Mouse (Mus musculus): ENCODE data around the gene Nrg3.
"Not testable (repeated sequence)": the region's sequence is repeated elsewhere in the genome, so short reads cannot be mapped to it uniquely, and the experiment has no call there.

Gene Nrg3

DNA sequence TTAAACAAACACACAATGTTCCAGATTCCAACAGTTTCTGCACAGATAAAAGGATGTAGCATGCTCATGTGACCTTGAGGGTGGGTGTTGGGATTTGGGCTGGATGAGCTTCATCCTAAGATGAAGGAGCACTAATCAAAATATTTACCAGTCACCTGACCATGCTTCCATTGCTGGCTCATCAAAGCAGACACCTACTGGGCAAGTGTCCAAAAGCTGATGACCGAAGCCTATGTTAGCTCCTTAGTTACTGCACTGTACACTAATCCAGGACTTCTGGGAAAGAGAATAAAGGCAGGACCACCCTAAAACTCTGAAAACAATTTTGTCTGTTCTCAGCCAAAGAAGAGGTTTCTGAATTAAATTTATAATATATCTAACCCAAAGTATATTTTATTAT lies 261.4 kb downstream of the Nrg3 start:
- DNase-seq (ENCODE audit: low spot score in 2 of 2), result no peak

DNA sequence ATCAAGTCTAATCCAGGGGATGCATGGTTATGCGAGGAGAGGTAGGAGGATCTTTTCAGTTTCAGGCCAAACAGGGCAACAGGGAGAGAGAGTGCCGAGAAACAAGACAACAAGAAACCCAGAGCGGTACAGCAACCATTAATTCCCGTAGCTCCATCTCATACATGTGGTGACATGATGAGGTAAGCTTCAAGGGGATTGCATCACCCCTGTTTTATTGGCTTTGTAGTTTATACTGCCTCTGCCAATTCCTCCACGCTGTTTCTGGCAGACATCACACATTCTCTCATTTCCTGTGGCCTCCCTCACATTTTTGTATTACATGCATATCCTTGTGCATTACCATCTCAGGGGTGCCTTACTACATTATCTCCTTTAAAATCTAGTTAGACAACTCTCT lies 280.9 kb downstream of the Nrg3 start:
- DNase-seq (ENCODE audit: low spot score in 2 of 2), result peak in 1 of 2 experiments; percentile 4

DNA sequence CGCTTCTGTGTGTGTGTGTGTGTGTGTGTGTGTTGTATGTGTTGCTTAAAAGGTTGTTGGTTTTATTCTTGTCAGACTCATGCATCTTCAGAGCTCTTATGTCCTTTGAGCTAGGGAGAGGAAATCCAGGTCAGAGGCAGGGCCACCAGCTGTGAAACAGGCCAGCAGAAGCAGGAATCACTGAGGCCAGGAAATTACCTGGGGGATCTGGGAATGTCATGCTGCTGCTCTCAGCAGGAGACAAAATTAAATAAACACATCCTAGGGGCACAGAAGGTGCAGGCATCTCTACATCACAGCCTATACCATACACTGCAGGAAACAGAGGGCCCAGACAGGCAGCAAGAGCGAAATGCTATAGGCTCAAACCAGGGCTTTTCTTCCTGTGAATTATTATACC lies 299.2 kb downstream of the Nrg3 start:
- no peak for DNase-seq (ENCODE audit: low spot score in 2 of 2)

DNA sequence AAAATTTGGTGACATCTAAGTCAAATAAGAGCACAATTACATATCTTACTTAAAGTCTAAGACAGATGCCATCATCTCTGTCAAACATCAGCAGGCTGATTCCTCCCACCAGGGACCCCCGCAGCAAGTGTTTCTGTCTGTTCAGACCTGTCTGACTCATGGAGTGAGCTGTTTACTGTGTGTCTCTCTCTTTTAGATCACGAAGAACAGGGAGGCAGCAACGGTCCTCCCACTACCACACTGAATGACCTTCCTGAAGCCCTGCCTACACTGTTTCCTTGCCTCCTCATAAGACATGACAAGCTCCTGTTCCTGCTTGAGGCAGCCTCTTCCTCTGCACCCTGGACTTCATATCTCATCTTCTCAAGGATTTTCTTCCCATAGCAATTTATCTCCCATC lies 312.7 kb downstream of the Nrg3 start:
- no peak for DNase-seq (ENCODE audit: low spot score in 2 of 2)

DNA sequence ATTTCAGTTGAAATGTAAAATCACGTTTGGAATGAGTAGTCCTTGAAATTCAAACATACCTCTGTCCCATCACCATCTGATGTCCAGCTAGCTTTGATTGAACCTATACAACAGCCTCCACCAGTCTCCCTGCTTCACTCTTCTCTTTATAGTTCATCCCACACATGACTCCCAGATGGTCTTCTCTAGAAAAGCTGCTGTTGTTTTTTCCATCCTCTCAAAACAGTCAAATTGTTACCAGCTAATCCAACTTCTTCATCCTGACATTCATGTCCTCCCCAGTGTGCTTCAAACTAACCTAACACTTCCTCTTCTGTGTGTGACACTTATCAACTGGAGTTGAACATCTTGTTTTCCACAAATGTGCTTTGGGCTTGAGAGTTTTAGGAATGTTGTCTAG lies 317.4 kb downstream of the Nrg3 start:
- no peak for DNase-seq (ENCODE audit: low spot score in 2 of 2)

DNA sequence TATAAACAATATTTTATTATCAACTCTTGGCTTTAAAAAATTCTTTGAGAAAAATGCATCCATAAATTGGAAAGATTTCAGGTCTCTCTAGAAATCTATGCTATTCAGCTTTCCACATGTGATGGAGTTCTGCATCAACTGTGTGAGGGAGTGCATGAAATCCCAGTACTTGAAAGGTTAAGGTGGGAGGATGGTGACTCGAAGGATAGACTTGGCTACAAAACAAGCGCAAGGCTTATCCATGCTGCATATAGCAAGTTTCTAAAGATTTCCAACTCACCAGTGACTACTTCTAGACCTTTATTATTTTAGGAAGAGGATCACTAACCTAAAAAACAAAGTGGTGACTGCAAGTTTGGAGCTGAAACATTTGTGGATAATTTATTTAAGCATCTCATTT lies 343.1 kb downstream of the Nrg3 start:
- DNase-seq (ENCODE audit: low spot score in 2 of 2), result no peak

DNA sequence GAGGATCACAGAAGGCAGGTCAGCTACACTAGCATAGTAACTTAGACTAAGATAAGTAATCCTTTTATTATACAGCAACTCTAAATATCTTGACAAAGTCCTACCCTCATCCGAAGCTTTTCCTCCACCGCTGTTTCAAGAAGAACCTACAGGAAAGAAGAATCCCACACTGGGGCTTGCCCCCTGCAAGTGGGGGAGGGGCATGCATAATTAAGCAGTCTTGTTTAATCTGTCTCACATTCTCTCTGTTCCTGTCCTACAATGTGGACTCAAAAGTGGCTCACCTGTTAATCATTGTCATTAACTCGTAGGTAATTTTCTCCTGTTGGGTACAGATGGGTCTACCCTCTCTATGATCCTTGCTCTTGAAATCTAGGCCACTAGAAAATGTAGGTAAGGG lies 354.9 kb downstream of the Nrg3 start:
- no peak for DNase-seq (ENCODE audit: low spot score in 2 of 2)

DNA sequence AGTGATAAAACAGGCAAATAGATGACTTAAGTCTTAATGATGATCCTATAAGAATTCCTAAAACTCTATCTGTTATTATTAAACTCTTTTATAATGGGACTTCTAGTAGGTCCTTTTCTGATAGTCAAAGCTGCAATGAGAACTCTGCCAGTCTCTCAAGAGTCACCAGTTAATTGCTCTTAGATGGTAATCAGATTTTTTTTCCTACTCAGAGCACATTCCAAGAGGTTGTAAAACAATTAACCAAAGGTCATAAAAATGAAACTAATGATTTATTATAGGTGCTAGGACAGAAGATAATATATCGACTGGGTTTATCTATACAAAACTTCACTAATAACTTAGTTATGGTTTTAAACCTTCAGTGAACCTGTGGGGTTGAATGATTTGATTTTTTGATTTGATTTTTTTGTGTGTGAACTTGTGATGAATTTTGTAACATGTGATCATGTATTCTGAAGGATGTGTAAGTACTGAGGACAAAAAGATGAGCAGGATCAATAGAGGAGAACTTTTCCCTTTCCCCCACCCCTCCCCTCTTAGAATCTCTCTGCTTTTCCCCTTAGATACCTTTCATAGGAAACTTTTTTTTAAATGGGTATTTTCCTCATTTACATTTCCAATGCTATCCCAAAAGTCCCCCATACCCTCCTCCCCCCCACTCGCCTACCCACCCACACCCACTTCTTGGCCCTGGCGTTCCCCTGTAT lies 356.2 kb downstream of the Nrg3 start:
- not testable (repeated sequence) for DNase-seq (ENCODE audit: low spot score in 2 of 2)

DNA sequence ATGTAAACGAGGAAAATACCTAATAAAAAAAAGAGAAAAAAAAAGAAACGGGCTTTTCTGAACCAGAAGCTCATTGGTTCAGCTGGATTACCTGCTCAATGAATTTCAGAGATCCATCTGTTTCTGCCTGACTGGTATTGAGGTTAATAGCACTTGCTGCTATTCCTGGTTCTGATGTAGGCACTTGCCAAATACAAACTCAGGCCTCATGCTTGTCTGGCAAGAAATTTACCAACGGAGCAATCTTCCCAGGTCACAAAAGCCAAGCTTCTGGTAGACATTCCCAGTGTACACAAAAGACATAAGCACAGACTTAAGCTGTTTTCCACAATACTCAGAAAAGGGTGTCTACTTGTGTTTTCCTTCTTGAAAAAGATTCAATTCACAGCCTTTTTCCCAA lies 363.3 kb downstream of the Nrg3 start:
- no peak for DNase-seq (ENCODE audit: low spot score in 2 of 2)

DNA sequence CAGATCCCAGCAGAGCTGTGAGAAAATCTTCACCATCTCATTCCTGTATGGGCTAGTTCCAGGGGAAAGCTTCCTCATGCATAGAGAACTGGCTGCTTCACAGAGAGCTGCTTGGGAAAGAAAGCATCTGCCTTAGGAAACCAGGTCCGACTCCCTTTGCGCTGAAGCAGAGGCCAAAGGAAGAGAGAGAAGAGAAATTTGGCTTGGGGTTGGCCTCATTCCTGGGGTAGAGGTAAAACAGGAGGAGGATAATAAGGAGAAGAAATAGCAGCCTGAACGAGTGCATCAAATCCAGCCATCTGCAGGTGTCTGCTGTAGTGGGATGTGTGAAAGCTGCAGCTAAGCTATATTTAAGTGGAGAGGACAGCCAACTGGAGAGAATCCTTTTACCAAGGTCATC lies 366.1 kb downstream of the Nrg3 start:
- no peak for DNase-seq (ENCODE audit: low spot score in 2 of 2)

DNA sequence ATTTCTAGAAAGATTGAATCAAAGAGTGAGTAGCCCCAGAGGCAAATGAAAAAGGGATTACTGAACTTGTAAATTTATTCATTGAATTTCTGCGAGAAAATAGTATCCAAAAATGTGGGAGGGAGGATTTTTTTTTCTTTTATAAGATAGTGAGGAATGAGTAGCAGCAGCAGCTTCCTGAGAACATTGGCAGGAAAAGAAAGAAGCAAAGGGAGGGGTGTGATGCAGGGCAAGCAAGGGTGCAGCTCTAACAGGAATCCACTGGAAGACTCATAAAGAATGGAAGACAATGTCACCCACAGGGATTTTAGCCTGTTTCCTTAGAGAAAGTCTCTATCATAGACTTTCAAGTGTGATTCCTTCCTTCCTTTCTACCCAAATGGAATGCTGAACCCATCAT lies 377.7 kb downstream of the Nrg3 start:
- no peak for DNase-seq (ENCODE audit: low spot score in 2 of 2)

DNA sequence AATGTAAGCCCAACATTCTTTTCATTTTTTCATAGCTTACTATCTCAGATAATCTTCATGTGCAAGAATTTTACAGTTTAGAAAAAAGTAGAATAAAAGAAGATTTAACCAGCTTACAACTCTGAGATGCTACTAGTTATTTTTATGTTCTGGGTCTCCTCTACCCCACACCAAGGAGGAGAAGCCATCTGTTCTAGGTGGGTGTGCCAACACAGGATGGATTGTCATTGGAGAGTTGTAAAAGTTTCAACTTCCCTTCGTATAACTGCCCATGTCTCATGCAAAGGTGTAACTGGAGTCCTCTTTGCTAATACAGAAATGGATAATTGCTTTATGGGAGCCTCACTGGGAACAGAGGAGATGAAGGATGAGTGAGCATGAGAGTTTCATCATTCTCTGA lies 393.4 kb downstream of the Nrg3 start:
- DNase-seq (ENCODE audit: low spot score in 2 of 2), result no peak

DNA sequence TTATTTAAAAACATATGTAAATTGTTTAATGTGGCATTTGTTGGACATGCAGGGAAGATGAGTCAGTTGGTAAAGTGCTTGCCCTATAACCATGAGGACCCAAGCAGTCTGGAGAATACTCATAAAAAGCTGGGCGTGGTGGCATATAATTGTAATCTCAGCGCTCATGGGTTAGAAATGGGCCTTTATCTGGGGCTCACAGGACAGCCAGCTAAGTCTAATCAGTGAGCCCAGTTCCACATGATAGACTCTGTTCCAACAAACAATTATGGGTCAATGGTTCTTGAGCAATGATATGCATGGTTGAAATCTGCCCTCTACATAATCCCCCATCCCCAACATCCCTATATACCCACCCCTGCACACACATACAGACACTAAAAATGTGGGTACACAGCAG lies 421.3 kb downstream of the Nrg3 start:
- no peak for DNase-seq (ENCODE audit: low spot score in 2 of 2)

DNA sequence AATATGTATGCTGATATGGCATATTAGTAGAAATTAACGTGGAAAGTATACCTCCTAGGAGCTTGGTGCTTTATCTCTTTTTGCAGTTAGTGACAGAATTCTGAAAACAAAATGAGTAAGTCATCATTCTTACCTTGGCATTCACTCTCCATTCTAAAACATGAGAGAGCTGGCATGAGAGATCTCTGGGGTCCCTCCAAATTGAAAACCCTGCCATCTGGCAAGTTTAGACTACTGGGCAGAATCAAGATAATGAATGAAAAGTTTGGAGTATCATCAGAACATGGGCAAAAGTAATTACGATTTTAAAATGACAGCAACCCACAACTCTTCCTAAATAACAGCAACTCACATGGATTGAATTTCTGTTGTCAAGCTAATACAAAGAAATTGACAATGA lies 423.9 kb downstream of the Nrg3 start:
- DNase-seq (ENCODE audit: low spot score in 2 of 2), result no peak

DNA sequence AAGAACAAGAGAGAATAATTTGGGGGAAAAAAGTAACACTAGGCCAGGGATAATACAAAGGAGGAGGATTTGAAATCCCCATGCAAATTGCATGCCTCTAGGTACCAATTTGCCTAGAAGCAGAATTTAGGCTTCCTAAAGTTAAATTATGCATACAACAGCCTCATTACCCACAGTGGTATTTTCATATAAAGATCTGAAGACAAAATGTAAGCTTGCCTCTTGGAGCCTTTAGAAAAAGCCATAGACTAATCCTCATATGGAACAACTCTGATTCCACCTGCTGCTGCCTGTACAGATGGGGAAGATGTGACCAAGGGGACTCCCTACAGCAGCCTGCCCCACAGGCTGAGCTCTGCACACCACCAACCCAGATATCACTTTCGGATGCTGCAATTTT lies 428.6 kb downstream of the Nrg3 start:
- no peak for DNase-seq (ENCODE audit: low spot score in 2 of 2)

DNA sequence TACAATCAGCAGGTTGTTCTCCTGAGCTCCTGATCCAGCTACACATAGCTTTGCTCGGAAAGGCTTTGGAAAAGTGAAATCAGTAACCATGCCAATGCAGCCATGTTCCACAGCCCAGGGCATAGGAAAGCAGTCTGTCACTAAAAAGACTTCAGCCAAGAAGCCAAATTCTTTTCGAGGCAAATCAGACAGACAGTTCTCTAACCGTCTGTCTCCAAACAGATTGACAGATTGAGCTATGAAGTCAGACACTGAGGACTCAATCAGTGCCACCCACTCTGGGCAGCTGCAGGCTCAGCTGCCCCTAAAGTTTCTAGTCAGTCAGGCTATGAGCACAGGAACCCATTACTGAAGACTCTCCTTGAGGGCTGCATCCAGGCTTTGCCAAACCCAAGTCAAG lies 429.1 kb downstream of the Nrg3 start:
- no peak for DNase-seq (ENCODE audit: low spot score in 2 of 2)

DNA sequence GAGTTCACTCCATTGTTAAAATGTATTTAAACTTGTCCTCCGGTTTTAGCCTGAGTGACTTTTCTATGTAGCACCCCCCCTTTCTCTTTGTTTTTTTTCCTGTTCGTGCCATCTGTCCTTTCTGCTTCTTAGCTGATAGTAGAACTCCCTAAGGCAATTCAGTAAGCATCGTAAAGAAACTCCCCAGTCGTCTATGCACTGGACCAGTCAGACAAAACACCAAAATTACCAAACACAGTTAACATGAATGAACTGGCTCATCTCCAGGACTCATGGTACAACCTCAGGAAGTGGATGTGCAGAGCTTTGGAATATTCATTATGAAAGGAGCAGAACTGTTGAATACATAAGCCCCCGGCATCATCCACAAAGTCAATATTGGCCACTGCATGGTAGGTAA lies 429.5 kb downstream of the Nrg3 start:
- DNase-seq (ENCODE audit: low spot score in 2 of 2), result no peak

DNA sequence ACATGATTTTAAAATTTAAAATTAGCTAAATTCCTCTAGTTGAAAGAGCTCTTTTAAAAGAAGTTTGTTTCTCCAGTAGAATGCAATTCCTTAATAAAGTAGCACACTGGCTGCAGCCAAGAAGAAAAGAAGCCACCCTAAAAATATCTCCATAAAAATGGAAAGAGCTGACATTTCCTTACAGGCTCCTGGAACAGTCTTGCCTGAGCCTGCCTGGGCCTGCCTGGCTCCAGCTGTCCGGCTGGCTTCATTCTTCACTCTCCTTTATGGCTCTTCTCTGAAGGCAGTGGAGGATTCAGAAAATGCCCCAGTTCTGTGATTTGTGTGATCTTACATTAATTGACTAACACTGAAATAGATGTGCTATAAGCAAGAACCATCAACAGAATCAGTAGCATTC lies 433.8 kb downstream of the Nrg3 start:
- no peak for DNase-seq (ENCODE audit: low spot score in 2 of 2)

DNA sequence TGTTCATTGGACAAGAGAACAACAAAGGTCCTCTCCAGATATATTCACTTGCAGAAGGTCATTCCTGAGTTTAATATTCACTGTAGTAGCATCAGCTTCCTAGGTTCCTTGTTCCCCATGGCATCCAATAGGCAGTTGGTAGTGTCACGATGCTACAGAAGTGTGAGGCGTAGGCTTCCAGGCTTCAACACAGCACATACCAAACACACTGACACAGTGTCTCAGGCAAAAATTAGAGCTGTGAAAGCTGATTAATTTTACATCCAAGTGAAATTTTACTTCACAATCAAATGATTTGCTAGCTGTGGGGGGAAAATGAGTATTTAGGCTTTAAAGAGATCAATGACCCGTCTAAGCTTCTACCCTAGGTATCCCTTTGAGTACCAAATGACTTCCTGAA lies 438.4 kb downstream of the Nrg3 start:
- no peak for DNase-seq (ENCODE audit: low spot score in 2 of 2)

DNA sequence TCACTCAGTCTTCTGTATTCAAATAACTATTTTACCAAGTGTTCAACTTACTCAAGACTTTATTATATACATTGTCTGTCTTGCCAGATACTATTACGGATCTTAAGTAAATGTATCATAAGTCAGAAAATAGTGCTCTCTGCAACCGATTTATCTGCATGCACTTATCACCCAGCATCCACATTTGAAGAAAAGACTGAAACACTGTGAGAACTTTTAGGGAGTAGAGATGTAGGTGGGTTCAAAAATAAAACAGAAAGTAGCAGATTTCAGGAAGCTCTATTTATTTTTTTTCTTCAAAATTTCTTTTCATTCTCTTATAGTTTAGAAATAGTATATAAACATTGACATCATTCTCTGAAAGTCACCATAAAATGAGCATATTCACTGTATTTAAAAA lies 449.8 kb downstream of the Nrg3 start:
- no peak for DNase-seq (ENCODE audit: low spot score in 2 of 2)

DNA sequence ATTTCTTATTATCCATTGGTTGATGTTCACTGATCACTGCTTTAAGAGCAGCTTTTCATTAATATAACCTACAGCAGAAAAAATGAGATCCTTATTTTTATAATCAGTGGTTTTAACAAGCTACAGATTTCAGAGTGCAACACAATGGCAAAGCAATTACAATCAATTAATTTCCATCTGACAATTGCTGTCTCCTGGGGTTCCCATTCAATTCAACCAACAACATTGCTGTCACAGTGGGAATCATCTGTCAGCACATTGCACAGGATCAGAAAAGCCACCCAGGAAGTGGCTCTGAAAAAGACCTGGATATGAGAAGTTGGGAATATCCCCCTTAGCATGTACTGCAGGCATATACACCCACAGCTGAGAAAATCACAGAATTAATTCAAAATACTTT lies 458.8 kb downstream of the Nrg3 start:
- DNase-seq (ENCODE audit: low spot score in 2 of 2), result no peak

DNA sequence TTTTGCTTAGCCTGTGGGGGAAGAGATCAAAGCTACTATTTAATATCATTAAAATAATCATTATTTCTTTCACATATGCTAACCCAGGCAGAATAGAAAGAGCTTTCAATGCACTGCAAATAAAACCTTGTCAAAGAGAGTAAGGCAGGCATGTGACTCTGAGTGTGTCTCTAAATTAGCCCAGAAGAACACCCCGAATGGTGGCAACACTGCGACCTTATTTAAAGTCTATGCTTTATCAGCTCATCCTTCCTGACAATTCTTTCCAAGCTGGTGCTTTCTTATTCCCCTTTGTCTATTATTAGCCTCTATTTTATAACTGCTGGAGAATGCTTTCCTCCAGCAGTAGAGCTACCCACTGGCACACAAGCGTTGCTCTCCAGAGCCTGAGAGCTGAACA lies 475.0 kb downstream of the Nrg3 start:
- DNase-seq (ENCODE audit: low spot score in 2 of 2), result no peak

DNA sequence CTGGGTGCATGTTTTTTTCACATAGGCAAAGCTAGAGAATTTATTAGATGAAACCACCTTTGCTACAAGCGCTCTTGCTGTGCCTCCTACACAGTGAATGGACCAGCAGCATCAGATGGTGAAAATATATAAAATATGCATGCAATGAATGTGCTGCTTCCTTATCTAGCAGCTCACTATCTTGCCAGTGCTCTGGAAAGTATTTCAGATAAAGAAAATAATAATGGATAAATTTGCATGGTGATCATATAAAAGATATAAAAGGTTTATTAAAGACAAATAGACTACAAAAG lies 480.4 kb downstream of the Nrg3 start:
- DNase-seq (ENCODE audit: low spot score in 2 of 2), result no peak

DNA sequence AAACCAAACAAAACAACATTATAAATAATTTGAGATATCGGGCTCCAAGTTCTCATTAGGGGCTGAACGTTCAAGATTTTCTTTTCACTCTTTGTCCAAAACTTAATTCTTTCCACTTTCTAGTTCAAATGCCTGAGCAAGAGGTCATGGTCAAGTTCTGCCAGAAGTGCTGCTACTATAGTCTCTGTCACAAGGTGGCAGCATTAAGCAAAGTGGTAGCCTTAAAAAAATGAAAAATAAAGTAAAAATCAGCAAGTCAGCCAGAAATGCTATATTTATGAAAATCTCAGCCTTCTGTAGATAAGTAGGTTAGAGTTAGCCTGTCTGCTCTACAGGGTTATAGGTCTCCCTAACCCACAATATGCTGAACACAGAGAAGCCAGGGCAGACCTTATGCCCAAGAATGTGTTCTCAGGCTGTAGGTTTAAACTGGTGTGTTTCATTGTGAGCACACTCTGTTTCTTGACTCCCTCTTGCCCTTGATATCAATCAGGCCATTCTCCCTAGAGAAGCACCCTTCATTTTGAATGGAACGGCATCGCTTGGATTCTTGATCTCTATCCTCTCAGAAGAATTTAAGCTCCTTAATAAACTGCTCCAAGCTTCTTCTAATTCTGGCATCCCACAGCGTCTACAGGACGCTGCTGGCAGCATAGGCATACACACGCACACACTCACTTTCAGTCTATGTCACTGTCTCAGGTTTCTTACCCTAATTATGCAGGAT lies 480.9 kb downstream of the Nrg3 start:
- DNase-seq (ENCODE audit: low spot score in 2 of 2), result no peak

Measured in urinary bladder, postnatal 36 days (tissue).